In the genomic region with DNA sequence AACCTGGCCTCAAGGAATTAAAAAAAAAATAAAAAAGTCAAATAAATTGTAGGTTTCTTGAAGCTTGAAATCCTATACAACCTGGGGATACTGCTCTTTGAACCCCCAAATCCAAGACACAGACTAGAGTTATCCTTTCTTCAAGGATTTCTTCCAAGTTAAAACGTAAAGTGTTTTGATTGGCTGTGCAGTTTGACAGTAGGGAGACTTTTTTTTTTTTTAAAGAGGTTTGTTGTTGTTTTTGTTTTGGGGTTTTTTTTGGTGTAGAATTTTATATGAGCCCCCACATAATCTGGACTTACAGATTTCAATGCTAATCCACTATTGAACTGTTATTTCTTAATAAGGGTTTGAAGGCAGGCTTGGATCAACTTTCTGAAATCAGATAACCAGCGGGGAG, we compare ENCODE assay signal across 8 mouse cellular contexts. TPM values are rescaled to one million over a fixed set of nuclear protein-coding genes. Genes with fewer than 3 reads are reported as not detected.
DNase-seq lines count a peak whose midpoint lies in the region; ATAC-seq and TF ChIP-seq lines count a peak whose summit lies in the region.

No protein-coding gene starts in this region.

- peak overlapping the region; percentile 53 for H3K4me2 ChIP-seq in limb, embryonic 12.5 days
- H3K4me2 ChIP-seq in myocyte (ENCODE audit: low read depth), result peak overlapping the region; percentile 78

- intact Hi-C loops in left cerebral cortex, adult 2 months (cut with DNase I), result loop anchor here (5.0 to 10.0 kb wide), 2 partner anchors 44 to 391 kb away; a partner anchor contains a TSS
- intact Hi-C loops in left cerebral cortex, postnatal 10 days (cut with DNase I), result no loop called here

- H3ac ChIP-seq in myocyte (ENCODE audit: control insufficient read depth, insufficient read length), result no peak overlapping the region

- peaks cover 11% of the 10 kb centered on the region for H3K4me1 ChIP-seq in forebrain, embryonic 10.5 days
- no peaks in the 10 kb centered on the region for H3K4me1 ChIP-seq in limb, embryonic 12.5 days (replicated peaks)

- H3K9me3 ChIP-seq in forebrain, embryonic 10.5 days, result no peaks in the 10 kb centered on the region
- H3K9me3 ChIP-seq in limb, embryonic 12.5 days, result no peaks in the 10 kb centered on the region

- H3K4me3 ChIP-seq in left cerebral cortex, adult 2 months, result peak overlapping the region; percentile 45
- H3K4me3 ChIP-seq in forebrain, embryonic 10.5 days, result peak overlapping the region; percentile 44
- peak overlapping the region; percentile 37; the same call in 1 of the 2 replicates for H3K4me3 ChIP-seq in limb, embryonic 12.5 days (replicated peaks)
- peak overlapping the region; percentile 27 for H3K4me3 ChIP-seq in myocyte

- no peak for TF ChIP-seq CTCF in left cerebral cortex, adult 2 months (IDR thresholded peaks at IDR 0.05)

- no peak for DNase-seq in left cerebral cortex, adult 2 months (ENCODE audit: extremely low spot score in 1 of 2, low spot score in 2 of 2)
- no peak for DNase-seq in left cerebral cortex, postnatal 10 days (ENCODE audit: extremely low spot score in 1 of 2, low spot score in 2 of 2)
- DNase-seq in forebrain, embryonic 10.5 days (ENCODE audit: extremely low spot score, low spot score), result no peak
- no peak for DNase-seq in thymus, postnatal 4 days
- DNase-seq in layer of hippocampus, postnatal 36 days, result no peak

- ATAC-seq in limb, embryonic 12.5 days (ENCODE audit: insufficient number of reproducible peaks, insufficient read depth, low FRiP score, low TSS enrichment, low read depth), result no peak
- no peak for ATAC-seq in monocyte, adult 5-6 weeks (replicated peaks; ENCODE audit: insufficient number of reproducible peaks, low FRiP score, low TSS enrichment, poor library complexity, severe bottlenecking)

- 77% methylated on average over 2 of the region's 2 CpGs for WGBS in forebrain, embryonic 10.5 days
- 72% methylated on average over 2 of the region's 2 CpGs for WGBS in limb, embryonic 12.5 days

- H3K27ac ChIP-seq in left cerebral cortex, adult 2 months, result no peak overlapping the region
- H3K27ac ChIP-seq in forebrain, embryonic 10.5 days, result no peak overlapping the region
- peak overlapping the region; percentile 87; the same call in 1 of the 2 replicates for H3K27ac ChIP-seq in limb, embryonic 12.5 days

- no peak overlapping the region for H3K9ac ChIP-seq in limb, embryonic 12.5 days (replicated peaks)

- H3K36me3 ChIP-seq in forebrain, embryonic 10.5 days (replicated peaks), result no peaks in the 10 kb centered on the region
- H3K36me3 ChIP-seq in limb, embryonic 12.5 days, result no peaks in the 10 kb centered on the region
- H3K36me3 ChIP-seq in myocyte (ENCODE audit: control insufficient read depth, insufficient read depth), result no peaks in the 10 kb centered on the region

- H3K27me3 ChIP-seq in forebrain, embryonic 10.5 days (ENCODE audit: poor library complexity, severe bottlenecking), result peaks cover 24% of the 10 kb centered on the region
- H3K27me3 ChIP-seq in limb, embryonic 12.5 days, result no peaks in the 10 kb centered on the region
- no peaks in the 10 kb centered on the region for H3K27me3 ChIP-seq in myocyte (ENCODE audit: control insufficient read depth, insufficient read depth, insufficient read length)

- no peaks in the 10 kb centered on the region for H3K79me2 ChIP-seq in myocyte (ENCODE audit: control insufficient read depth, insufficient read depth)

- no peak for TF ChIP-seq POLR2A in myocyte (IDR thresholded peaks at IDR 0.05; ENCODE audit: insufficient read length, low read depth)

TF ChIP-seq in myocyte, 11 proteins besides CTCF, POLR2A, EP300 and RAD21:
- TF ChIP-seq MYOD1 (IDR thresholded peaks at IDR 0.05; ENCODE audit: control insufficient read depth in 1 of 3, insufficient read length in 2 of 3, low read depth in 2 of 3) (no peak), REST (IDR thresholded peaks at IDR 0.05; ENCODE audit: insufficient read depth, insufficient read length) (no peak)

RNA-seq across cellular contexts. Expression of a gene that starts 21.6 kb away (rescaled TPM):
- 10 to 100 TPM; 27.8 to 33.5 TPM for total RNA-seq in left cerebral cortex, adult 2 months (2021)
- total RNA-seq in left cerebral cortex, postnatal 10 days (2021), result 10 to 100 TPM; 57.9 to 62.5 TPM
- 3.1 and 4.1 TPM in 2 replicates for polyA plus RNA-seq in forebrain, embryonic 10.5 days (2016; fragmentation: Nextera tagmentation; extraction: Ambion mirVana)
- 5.6 and 6.6 TPM in 2 replicates for polyA plus RNA-seq in limb, embryonic 12.5 days (2016; fragmentation: Nextera tagmentation; extraction: Ambion mirVana)
- 1.9 TPM for polyA plus RNA-seq in myocyte (2012; fragmentation: generic; extraction: Trizol)
- total RNA-seq in monocyte, adult 5-6 weeks (2017), result 0.53 to 2.5 TPM in 2 of 3 replicates, not detected in the other
- 10 to 100 TPM; 27.5 to 33.9 TPM for total RNA-seq in layer of hippocampus, postnatal 36 days (2021)

RNA-seq across cellular contexts. Expression of a gene that starts 44.3 kb away (rescaled TPM):
- 1 to 10 TPM; 7.8 to 9.0 TPM for total RNA-seq in left cerebral cortex, adult 2 months (2021)
- 1 to 10 TPM; 6.6 to 7.6 TPM for total RNA-seq in left cerebral cortex, postnatal 10 days (2021)
- 28.4 and 30.7 TPM in 2 replicates for polyA plus RNA-seq in forebrain, embryonic 10.5 days (2016; fragmentation: Nextera tagmentation; extraction: Ambion mirVana)
- 28.8 and 30.3 TPM in 2 replicates for polyA plus RNA-seq in limb, embryonic 12.5 days (2016; fragmentation: Nextera tagmentation; extraction: Ambion mirVana)
- polyA plus RNA-seq in myocyte (2012; fragmentation: generic; extraction: Trizol), result 1.4 TPM
- 12.3 to 19.7 TPM (median 15.5 TPM) in 3 replicates for total RNA-seq in monocyte, adult 5-6 weeks (2017)
- total RNA-seq in layer of hippocampus, postnatal 36 days (2021), result 1 to 10 TPM; 8.0 to 8.2 TPM
